Mouse (Mus musculus) heart, adult 11 months (tissue): ENCODE results near the gene Hcn1.

Source experiments
- DNase-seq: peaks from one replicate; pipeline ENCODE4 v3.0.0; 2022

Gene Hcn1

DNA sequence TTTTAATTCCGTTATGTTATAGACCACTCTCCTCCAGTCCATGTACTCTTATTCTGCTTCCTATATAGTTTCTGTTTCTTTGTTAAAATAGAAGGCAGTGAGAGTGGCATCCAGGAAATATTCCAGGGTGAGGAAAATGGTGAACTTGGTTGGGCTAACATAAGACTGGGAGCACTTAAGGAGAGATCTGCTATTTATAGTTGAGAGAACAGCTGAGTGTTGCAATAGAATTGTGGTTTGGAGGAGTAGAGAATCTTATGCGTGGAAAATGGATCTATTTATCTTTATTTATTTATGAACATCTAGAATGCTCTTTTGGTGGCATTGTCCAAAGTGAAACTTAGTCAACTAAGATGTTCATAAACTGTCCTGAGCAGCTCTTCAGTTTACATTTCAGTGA lies 104.4 kb downstream of the Hcn1 start:
- DNase-seq: no peak

DNA sequence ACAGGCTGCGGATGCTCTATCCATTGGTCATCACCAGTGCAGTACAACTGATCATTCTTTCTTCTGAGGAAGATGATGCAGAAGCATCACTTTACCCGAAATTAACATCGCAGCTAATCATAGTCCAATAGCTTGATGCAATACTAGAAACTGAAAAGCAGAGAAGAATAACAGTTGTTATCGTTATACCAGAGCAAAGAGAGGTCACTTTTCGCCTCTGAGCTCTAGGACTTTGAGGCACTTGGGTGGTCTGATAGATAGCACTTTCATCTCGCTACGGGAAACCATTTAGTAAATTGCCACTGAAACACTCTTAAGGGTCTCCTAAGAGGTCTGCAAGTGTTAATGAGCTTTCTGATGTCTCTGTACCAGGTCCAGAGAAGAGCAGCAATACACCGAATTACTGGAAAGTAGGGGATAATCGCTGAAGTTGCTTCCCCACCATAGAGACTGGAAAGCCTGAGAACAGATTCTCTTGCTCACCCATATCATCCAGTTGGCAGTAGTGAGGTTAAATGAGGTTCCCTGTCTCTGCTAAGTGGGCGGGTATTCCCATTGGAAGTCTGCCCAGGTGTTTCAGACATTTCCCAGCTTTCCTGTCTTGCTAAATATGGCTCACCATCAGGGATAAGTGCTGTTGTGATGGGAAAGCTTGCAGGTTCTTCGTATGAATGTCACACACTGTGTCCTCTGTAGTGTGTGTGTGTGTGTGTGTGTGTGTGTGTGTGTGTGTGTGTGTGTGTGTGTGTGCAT lies 105.0 kb downstream of the Hcn1 start:
- peak; percentile 98 for DNase-seq

DNA sequence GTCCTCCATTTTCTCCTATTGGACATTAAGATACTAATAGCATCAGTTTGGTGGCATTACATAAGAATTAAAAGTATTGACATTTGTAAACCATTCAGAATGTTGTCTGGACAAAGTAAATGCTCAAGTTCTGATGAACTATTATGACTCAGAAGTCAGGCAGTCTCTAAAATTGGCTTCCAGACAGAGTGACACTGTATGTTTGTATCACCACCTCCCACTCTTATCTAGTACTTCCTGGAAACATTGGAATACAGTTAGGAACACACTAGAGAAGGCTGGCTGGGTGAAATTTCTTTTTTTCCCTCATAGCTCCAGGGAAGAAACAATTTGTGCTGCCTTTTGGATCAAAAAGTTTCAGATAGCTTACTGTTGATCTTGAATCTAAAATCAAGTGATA lies 108.7 kb downstream of the Hcn1 start:
- DNase-seq: no peak

DNA sequence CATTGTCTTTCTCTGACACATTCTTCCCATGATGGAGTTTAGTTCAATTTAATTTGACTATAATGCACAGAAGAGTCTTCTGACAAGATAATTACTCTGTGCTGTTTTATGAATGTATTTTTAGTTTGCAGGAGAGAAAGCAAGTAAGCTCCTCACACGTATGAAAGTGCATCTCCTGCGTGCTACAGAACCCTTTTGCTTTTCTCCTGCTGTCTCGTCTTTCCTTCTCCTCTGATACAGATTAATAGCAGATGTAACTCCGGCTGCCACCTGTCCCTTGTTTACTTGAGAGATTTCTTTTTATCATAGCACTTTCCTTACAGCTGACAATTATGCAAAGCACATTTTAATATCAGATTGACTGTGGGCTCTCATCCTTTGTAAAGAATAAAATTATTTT lies 120.0 kb downstream of the Hcn1 start:
- no peak for DNase-seq

DNA sequence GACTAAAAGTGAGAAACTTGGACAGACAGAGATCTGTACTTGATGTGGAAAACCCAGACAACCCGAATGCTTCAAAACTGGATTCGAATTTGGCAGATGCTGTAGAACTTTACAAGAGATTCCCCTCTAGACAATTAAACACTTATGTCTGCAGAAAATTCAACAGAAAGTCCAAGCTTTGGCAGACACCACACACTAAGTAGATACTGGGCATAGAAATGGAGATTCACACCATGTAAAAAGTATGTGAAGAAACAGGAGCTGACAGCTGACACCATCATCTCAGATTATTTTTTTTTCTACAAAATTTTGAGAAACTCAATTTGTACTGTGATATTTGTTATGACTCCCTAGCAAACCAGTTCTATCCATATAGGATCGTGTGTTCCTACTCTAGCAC lies 122.0 kb downstream of the Hcn1 start:
- DNase-seq: no peak

DNA sequence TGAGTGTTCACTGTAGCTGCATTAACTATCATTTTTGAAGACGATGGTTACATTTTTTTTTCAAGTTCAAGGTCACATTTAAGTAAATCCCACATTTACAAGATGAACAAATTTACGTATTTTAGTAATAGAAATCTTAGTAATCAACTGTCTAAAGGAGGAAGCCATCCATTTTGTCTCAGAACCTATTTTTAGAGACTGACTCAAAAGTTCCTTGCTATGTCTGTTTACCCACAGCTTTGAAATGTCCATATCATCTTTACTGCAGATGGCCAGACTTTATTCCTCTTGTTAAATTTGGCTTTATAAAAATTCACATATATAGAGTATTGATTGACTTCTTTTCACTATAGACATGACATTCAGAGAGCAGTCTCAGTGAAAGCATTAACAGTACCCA lies 126.3 kb downstream of the Hcn1 start:
- DNase-seq: no peak

DNA sequence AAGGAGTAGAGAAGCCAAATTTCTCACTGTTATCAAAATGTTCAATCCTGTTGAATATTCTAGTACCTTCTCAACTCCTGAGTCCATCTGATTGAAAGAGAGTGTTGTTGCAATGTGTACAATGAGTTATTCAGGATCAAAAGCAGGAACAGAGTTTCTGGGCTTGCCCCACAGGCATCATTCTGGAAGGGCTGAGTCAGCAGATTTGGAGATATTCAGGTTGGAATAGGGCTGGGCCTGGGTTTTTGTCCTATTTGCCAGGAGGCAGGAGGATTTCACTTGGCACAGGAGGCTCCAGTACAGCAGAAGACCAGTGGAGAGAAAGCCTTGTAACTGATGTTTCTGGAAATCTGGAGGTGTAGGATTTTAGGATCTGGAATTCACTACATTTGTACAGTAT lies 130.6 kb downstream of the Hcn1 start:
- no peak for DNase-seq

DNA sequence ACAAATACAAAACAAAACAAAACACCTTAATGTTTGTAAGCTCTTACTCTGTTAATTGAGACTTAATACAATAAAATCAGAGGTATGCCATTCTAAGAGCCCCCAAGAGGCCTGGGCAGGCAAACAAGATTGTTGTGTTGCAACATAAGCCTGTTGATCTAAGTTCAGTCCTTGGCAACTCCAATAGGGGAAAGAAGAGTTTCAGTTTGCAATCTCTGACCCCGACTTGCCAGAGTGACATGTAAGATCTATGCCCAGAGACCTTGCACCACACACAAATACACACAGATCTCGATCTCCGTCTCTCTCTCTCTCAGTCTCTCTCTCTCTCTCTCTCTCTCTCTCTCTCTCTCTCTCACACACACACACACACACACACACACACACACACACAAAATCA lies 142.3 kb downstream of the Hcn1 start:
- no peak for DNase-seq

DNA sequence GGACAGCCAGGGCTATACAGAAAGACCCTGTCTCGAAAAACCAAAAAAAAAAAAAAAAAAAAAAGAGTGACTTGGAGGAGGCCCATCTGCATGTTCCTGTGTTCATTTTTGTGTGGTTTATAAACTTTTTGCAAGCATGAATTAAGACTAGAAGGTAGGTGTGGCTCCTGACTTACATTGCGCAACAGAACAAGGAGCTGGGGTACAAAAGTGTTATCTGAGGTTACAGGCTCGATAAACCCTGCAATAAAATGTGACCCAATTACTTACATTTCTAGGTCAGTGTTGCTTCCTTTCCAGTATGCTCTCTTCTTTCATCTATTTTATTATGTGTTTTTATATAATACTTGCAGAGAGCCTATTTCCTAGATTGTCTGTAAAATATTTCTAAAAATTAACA lies 143.1 kb downstream of the Hcn1 start:
- no peak for DNase-seq

DNA sequence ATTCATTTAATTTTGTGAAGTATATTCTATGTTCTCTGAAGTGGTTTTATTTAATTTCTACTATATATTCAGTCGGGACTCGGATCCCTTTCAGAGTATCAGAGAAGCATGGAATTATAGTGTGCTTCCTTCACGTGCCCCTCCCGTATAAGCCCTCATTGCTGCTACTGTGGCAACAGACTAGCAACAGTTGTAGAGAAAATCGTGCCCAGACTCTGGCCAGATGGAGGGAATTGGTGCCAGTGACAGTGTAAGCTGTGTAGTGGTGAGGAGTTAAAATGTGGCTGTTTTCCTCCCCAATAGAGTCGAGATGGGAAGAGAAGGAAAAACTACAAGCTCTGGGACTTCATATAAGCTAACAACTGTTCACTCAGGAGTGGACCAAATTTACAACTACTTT lies 163.4 kb downstream of the Hcn1 start:
- DNase-seq: no peak

DNA sequence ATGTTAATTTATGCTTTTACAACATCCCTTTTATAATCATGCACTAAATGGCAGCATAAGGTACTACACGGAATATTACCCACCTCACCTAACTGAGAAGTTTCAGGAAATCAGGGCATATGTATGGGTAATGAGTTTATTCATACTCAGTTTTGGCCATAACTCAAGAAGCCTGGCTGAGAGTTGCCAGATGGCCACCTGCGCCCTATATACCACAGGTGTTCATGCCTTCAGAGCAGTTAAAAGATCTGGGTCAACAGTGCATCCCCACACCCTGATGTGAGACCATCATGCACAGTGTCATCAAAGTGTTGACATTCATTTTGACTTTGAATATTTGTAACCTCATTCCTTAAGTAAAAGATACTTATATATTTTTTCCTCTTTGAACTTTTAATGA lies 183.3 kb downstream of the Hcn1 start:
- no peak for DNase-seq

DNA sequence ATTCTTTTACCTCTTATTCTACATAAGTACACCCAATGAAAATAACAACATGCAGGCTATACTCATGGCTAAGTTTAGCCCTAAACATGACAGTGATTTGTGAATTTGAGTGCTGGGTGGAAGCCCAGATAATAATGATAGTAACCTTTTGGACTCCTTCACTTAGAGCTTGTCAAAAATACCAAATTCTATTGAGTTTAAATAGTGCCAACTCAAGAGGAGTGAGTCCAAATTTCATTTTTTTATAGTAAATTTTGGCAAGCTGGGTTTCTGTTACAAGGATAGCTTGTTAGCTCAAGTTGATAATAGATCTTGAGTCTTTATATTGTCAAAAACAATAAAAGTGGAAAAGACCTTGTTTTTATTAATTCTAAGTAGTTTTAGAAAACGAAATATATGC lies 190.7 kb downstream of the Hcn1 start:
- no peak for DNase-seq

DNA sequence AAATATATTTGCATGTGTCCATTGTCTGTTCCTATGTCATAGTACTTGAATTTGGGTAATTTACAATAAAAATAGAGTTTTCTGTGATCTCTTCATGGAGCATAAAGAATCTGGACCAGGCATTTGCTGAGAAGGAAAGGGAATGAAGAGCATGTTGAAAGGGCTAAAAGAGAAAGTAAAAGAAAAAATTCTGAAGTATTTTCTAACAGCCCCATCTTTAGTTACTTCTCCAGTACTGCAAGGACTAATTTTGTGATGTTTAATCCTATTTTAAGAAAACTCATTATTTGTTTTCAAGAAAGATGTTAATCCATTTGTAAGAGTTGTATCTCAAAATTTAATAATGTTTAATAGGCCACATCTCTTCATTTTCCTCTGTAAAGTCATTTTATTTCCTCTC lies 198.9 kb downstream of the Hcn1 start:
- DNase-seq: no peak

DNA sequence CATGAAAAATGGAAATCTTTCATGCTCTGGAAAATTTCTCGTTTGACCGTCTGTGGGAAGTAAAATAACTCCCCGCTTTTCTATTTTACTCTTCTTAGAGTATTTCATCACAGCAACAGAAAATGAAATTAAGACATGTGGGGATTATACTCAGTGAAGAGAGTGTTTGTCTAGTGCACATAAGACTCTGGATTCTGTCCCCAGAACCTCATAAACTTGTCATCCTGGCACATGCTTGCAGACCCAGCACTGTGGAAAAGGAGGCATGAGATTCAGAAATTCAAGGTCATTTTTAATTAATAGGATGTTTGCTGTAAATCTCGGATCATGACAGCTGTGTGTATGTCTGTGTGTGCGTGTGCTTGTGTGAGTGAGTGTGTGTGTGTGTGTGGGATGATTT lies 225.5 kb downstream of the Hcn1 start:
- no peak for DNase-seq

DNA sequence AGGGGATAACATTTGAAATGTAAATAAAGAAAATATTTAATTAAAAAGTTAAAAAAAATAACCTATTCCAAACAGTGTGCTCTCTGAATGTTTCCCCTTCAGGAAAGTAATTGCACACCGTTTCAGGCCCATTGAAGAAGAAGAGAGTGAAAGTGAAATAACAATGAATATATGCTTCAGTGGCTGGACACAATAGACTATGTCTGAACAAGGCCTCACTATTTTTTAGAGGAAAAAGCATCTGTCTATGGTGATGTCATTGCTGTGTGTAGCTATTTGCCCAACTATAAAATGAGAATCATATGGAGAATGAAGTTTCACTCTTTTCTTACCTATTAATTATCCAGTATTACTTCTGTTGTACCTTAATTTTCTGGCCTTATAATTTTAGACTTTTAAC lies 234.5 kb downstream of the Hcn1 start:
- no peak for DNase-seq

DNA sequence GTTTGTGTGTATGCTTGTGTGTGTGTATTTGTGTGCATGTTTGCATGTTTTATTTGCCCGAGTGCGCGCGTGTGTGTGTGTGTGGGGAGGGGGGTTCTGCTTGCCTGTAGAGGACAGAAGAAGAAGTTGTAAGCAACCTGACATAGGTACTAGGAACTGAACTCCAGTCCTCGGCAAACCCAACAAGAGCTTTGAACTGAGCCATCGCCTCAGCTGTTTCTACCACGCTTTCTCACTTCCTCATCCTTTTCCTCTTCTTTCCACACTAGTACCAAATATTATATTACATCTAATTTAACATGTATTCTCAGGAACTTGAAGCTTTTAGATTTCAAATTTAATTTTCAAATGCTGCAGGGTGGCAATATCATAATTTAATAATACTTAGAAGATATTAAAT lies 236.1 kb downstream of the Hcn1 start:
- no peak for DNase-seq

DNA sequence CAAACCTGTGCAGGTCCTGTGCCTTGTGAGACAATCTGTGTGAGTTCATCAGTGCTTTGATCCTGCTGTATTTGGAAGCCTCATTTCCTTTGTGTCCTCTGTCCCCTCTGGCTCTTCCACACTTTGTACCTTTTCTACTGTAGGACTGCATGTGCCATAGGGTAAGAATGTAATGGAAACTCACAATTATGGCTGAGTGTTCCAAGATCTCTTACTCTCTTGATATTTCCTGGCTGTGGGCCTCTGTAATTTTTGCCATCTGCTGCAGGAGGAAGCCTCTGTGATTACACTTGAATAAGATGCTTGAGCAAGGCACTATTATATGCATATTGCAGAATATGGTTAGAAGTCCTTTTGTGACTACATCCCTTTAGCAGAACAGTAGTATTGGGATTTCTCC lies 240.2 kb downstream of the Hcn1 start:
- DNase-seq: no peak

DNA sequence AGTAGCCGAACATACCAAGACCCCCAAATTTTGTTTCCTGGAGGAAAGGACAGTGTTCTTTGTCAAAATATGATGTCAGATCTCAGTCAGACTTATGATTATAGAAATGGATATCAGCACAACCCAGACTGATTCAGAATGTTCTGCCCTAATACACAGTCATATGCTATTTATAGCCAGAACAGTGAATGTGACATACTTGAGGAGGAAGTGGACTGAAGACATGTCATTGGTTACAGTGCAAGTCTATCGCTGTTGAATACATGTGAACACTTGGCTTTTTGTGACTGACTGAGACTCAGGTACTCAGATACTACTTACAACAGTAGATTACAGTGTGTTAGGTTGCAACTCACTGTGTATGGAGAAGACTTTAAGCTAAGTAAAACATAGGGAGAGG lies 245.2 kb downstream of the Hcn1 start:
- no peak for DNase-seq

DNA sequence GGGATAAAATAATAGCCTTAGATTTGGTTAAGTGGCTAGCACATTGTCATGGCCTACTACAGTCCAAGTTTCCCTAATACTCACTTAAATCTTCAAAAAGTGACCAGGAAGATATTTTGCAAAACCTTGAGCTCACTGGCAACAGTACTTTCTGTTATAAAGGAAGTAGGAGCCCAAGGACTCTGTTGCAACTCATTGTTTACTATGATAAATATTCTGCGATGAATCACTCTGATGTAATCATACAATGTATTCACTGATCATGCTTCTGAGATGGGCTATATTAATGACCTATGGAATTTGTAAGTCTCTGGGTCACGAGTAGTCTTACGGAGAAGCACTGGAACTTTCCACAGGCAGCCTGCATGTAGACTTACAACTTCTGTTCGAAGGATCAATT lies 246.6 kb downstream of the Hcn1 start:
- no peak for DNase-seq

DNA sequence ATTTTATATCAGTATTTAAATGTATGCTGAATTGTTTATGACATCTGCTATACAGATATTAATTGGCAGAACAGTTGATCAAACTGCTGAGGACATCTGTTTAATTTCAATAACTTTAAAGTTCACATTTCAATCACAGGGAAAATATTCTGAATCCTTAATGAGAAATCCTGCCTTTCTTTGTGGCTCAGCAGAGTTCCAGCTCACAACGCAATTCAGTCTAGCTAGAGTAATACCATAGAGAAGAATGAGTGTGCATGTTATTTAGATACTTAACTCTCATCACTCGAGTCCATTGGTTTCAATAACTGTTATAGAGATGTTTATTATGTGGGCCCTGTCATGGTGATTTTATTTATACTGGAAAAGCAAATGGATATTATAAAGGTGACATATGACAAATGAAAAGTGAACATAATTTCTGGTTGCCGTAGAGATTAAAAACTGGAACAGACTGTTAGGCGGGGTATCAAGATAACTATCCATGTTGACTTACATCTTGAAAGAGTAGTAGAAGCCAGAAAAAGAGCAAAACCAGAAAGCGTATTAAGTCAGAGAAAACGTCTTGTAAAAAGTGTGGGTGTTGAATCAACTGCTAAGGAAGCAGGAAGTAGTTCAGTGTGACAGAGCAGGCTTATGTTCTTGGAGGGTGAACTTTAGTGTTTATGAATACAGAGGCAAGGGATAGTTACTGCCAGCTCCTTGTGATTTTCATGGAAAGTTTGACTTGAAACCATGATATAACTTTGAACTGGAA lies 250.0 kb downstream of the Hcn1 start:
- DNase-seq: no peak

DNA sequence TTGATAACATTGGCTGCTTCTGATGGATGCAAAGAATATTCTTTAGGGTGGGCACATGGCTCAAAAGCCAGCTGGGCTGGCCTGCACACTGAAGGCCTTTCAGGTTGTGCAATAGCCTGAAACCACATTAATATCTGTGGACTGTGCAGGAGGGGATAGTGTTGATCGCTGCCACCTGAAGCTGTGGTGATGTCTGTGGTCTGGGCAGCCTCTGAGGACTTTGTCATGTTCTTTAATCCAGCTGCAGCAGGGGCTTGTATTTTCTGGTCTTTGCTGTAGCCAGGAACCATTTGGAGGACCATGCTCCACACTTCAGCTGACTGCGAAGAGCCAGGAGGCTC lies 250.6 kb downstream of the Hcn1 start:
- DNase-seq: no peak

DNA sequence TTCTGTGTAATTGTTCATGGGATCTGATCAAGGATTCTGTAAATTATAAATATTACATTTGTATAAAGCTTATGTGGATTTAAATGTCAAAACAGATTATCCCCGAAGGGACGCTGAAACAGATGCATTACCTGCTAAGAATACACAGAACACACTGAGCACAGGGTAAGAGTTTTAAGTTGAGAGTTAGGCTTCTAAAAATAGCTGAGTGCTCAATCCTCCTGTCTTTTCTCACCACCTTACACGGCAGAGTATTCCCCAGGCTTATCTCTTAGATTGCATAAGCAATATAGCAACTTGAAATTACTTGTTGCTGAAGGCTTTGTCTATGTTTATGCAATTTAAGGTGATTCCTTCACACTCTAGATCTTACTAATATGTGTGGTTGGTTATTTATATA lies 256.3 kb downstream of the Hcn1 start:
- no peak for DNase-seq

DNA sequence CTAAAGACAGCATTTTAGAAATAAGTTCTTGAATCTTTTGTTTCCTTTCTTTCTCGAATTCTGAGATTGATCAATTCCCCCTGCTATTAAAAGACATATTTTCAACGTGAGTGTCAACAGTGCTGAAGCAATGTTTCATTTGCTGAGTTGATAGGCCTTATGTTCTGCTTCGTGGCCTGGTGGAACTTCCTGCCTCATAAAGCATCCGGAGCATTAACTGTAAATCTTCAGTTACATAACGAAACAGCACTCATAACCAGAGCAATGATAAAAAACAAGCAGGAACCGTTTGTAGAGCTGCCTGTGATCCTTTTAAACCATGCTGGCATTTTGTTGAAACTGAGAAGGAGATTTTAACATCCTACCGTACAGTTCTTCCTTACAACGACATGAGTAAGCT lies 275.7 kb downstream of the Hcn1 start:
- no peak for DNase-seq

DNA sequence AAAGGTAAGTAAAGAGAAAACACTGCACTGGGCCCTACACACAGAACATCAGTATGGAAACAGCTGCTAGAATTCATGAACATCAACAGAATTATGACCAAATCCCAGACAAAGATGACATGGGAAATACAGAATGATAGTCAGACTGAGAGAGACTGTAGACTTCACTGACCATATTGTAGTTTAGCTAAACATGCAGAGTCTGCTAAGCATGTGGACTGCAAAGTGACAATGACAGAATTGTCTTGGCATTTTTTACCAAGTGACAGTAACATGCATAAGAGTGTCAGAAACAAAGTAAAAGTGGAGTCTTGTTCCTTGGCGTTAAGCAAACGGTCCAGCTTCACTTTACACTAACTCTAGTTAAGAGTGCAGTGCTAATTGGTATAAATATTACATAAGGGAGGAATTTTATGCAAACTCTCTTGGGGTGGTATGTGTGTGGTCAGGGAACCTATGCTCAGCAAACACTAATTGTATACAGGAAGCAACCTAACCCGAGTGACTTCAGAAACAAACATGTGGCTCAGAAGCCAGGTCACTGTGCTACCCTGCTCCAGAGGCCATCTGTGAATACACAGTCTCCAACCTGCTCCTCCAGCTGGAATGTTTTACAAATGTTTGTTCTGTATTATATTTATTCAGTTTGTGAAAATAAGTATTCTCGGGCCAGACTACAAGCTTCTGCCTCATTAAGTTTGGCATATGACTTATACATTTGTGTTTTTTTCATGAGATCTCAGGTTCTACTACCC lies 278.5 kb downstream of the Hcn1 start:
- no peak for DNase-seq
